Mouse (Mus musculus): ENCODE data around the gene Lmntd2. TPM values are rescaled to one million over a fixed set of nuclear protein-coding genes. Genes with fewer than 3 reads are reported as not detected.
"Not testable (repeated sequence)": the region's sequence is repeated elsewhere in the genome, so short reads cannot be mapped to it uniquely, and the experiment has no call there.

Lmntd2 gene
- under 1 TPM; 0.27 to 0.55 TPM for total RNA-seq (2021)
- long read RNA-seq, experiment 1, partial matches to known transcripts: 0 of 1 reads
- long read RNA-seq, experiment 1, other reads (novel, unspliced or antisense): 1 of 1 reads
- long read RNA-seq, experiment 2: 0 reads

- DNase-seq: no peak
Measured at GRCm38 (mm10) chr7:141213605-141214235, at the start of gene Lmntd2. Gene Lmntd2 (minus strand): TSS chr7:141214080.

- no peak for DNase-seq
Measured at GRCm38 (mm10) chr7:141263640-141264039, 49.8 kb upstream of the Lmntd2 start.

GRCm38 (mm10) chr7:141261480-141261879 is 47.6 kb upstream of the Lmntd2 start:
- peak; percentile 46 for DNase-seq

GRCm38 (mm10) chr7:141256159-141256558 is 42.3 kb upstream of the Lmntd2 start:
- DNase-seq: no peak

- not testable (repeated sequence) for DNase-seq
Measured at GRCm38 (mm10) chr7:141250486-141250885, 36.6 kb upstream of the Lmntd2 start.

GRCm38 (mm10) chr7:141231551-141231950 is 17.7 kb upstream of the Lmntd2 start:
- DNase-seq: no peak

GRCm38 (mm10) chr7:141231111-141231510 is 17.2 kb upstream of the Lmntd2 start:
- no peak for DNase-seq

GRCm38 (mm10) chr7:141230570-141230969 is 16.7 kb upstream of the Lmntd2 start:
- DNase-seq: no peak

GRCm38 (mm10) chr7:141229702-141230101 is 15.8 kb upstream of the Lmntd2 start:
- DNase-seq: no peak

- peak; percentile 97 for DNase-seq
Measured at GRCm38 (mm10) chr7:141228279-141229067, 14.6 kb upstream of the Lmntd2 start, which contains the start of gene Phrf1. Gene Phrf1 (plus strand): TSS chr7:141228784.

- no peak for DNase-seq
Measured at GRCm38 (mm10) chr7:141227796-141228195, 13.9 kb upstream of the Lmntd2 start.

- DNase-seq: no peak
Measured at GRCm38 (mm10) chr7:141226535-141226934, 12.7 kb upstream of the Lmntd2 start.

- no peak for DNase-seq
Measured at GRCm38 (mm10) chr7:141222696-141223215, 8.9 kb upstream of the Lmntd2 start.

- DNase-seq: no peak
Measured at GRCm38 (mm10) chr7:141222126-141222467, 8.2 kb upstream of the Lmntd2 start.

GRCm38 (mm10) chr7:141221249-141222125 is 7.6 kb upstream of the Lmntd2 start:
- DNase-seq: peak; percentile 98

- no peak for DNase-seq
Measured at GRCm38 (mm10) chr7:141220377-141220776, 6.5 kb upstream of the Lmntd2 start.

GRCm38 (mm10) chr7:141219558-141220099 is 5.7 kb upstream of the Lmntd2 start:
- DNase-seq: no peak

GRCm38 (mm10) chr7:141218557-141219133 is 4.8 kb upstream of the Lmntd2 start:
- no peak for DNase-seq

- DNase-seq: no peak
Measured at GRCm38 (mm10) chr7:141218141-141218540, 4.3 kb upstream of the Lmntd2 start.

- DNase-seq: no peak
Measured at GRCm38 (mm10) chr7:141217343-141218013, 3.6 kb upstream of the Lmntd2 start.

- DNase-seq: no peak
Measured at GRCm38 (mm10) chr7:141216894-141217293, 3.0 kb upstream of the Lmntd2 start.

Data from adrenal gland, postnatal 10 days (tissue).